Mouse (Mus musculus): Measurements from ENCODE around the gene Fbxo9. TPM values are rescaled to one million over a fixed set of nuclear protein-coding genes. Genes with fewer than 3 reads are reported as not detected.

Fbxo9 gene
- polyA plus RNA-seq, 1 experiment, result 15.7 TPM

DNA sequence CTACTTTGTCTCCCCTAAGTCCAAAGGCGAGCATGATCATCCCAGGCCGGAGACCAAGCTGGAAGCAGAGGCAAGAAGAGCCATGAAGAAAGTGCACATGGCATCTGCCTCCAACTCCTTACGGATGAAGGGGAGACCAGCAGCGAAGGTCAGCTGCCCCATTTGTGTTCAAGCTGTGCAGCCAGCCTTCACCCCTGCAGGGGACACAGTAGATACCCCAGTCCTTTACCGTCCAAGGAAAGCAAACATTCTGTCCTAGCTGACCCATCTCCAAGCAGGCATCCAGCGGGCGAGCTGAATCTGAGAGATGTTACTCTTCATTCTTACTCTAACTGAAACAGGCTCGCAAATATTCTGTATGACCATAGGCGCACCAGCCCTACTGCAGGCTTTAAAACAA is 46.5 kb downstream of the Fbxo9 start:
- peaks cover 24% of the 10 kb centered on the region for H3K27me3 ChIP-seq (ENCODE audit: control insufficient read depth, insufficient read depth, insufficient read length)
- H3K36me3 ChIP-seq (ENCODE audit: control insufficient read depth, insufficient read depth), result no peaks in the 10 kb centered on the region
- no peaks in the 10 kb centered on the region for H3K79me2 ChIP-seq (ENCODE audit: control insufficient read depth, insufficient read depth)

DNA sequence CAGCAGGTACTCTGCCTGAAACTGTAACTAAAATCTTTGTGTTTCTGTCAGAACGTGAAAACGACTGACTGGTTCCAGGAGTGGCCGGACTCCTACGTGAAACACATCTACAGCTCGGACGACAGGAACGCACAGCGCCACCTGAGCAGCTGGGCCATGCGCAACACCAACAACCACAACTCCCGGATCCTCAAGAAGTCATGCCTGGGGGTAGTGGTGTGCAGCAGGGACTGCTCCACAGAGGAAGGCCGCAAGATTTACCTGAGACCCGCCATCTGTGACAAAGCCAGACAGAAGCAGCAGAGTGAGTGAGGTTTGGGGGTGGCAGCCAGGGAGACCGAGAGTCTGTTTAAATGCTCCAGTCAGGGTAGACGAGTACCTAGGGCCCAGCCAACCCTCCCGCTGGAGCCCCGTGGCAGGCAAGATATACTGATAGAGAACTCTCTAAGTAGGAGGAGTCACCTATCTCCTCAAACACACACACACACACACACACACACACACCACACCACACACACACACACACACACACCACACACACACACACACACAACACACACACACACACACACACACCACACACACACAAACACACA is 49.2 kb downstream of the Fbxo9 start:
- Histone ChIP-seq H3K27me3 (ENCODE audit: control insufficient read depth, insufficient read depth, insufficient read length) (peaks cover 18% of the 10 kb centered on the region), H3K4me3 (no peak overlapping the region), H3ac (ENCODE audit: control insufficient read depth, insufficient read length) (no peak overlapping the region), H3K79me2 (ENCODE audit: control insufficient read depth, insufficient read depth) (no peaks in the 10 kb centered on the region), H3K4me2 (ENCODE audit: low read depth) (no peak overlapping the region), H3K36me3 (ENCODE audit: control insufficient read depth, insufficient read depth) (no peaks in the 10 kb centered on the region)
- TF ChIP-seq CEBPB (IDR thresholded peaks at IDR 0.05; ENCODE audit: insufficient read depth, poor library complexity, severe bottlenecking) (no peak), MYOG (IDR thresholded peaks at IDR 0.05; ENCODE audit: control insufficient read depth in 1 of 3, insufficient read depth in 1 of 3, insufficient read length in 2 of 3, low read depth in 2 of 3) (no peak), POLR2A (IDR thresholded peaks at IDR 0.05; ENCODE audit: insufficient read length, low read depth) (no peak), E2F4 (IDR thresholded peaks at IDR 0.05; ENCODE audit: insufficient read depth) (no peak), TCF3 (IDR thresholded peaks at IDR 0.05; ENCODE audit: insufficient read length, low read depth) (no peak), SRF (IDR thresholded peaks at IDR 0.05; ENCODE audit: control insufficient read depth, insufficient read length, low read depth) (no peak), TCF12 (IDR thresholded peaks at IDR 0.05; ENCODE audit: insufficient read depth, poor library complexity, severe bottlenecking) (no peak), MAX (IDR thresholded peaks at IDR 0.05; ENCODE audit: low read depth) (no peak), POLR2AphosphoS2 (IDR thresholded peaks at IDR 0.05; ENCODE audit: insufficient read length, low read depth) (no peak), REST (IDR thresholded peaks at IDR 0.05; ENCODE audit: insufficient read depth, insufficient read length) (no peak), MYOD1 (IDR thresholded peaks at IDR 0.05; ENCODE audit: control insufficient read depth in 1 of 3, insufficient read length in 2 of 3, low read depth in 2 of 3) (no peak), USF1 (IDR thresholded peaks at IDR 0.05; ENCODE audit: low read depth) (no peak)

More for the DNA sequence above, 46.5 kb downstream of the Fbxo9 start:
- H3ac ChIP-seq (ENCODE audit: control insufficient read depth, insufficient read length), result no peak overlapping the region
- no peak overlapping the region for H3K4me2 ChIP-seq (ENCODE audit: low read depth)
- H3K4me3 ChIP-seq, result no peak overlapping the region
- no peak for TF ChIP-seq TCF12 (IDR thresholded peaks at IDR 0.05; ENCODE audit: insufficient read depth, poor library complexity, severe bottlenecking)
- TF ChIP-seq CEBPB (IDR thresholded peaks at IDR 0.05; ENCODE audit: insufficient read depth, poor library complexity, severe bottlenecking), result no peak
- no peak for TF ChIP-seq USF1 (IDR thresholded peaks at IDR 0.05; ENCODE audit: low read depth)
- no peak for TF ChIP-seq MAX (IDR thresholded peaks at IDR 0.05; ENCODE audit: low read depth)
- no peak for TF ChIP-seq MYOG (IDR thresholded peaks at IDR 0.05; ENCODE audit: control insufficient read depth in 1 of 3, insufficient read depth in 1 of 3, insufficient read length in 2 of 3, low read depth in 2 of 3)
- no peak for TF ChIP-seq POLR2AphosphoS2 (IDR thresholded peaks at IDR 0.05; ENCODE audit: insufficient read length, low read depth)
- TF ChIP-seq POLR2A (IDR thresholded peaks at IDR 0.05; ENCODE audit: insufficient read length, low read depth), result no peak
- TF ChIP-seq TCF3 (IDR thresholded peaks at IDR 0.05; ENCODE audit: insufficient read length, low read depth), result no peak
- no peak for TF ChIP-seq REST (IDR thresholded peaks at IDR 0.05; ENCODE audit: insufficient read depth, insufficient read length)
- TF ChIP-seq E2F4 (IDR thresholded peaks at IDR 0.05; ENCODE audit: insufficient read depth), result no peak
- TF ChIP-seq SRF (IDR thresholded peaks at IDR 0.05; ENCODE audit: control insufficient read depth, insufficient read length, low read depth), result no peak
- TF ChIP-seq MYOD1 (IDR thresholded peaks at IDR 0.05; ENCODE audit: control insufficient read depth in 1 of 3, insufficient read length in 2 of 3, low read depth in 2 of 3), result no peak

DNA sequence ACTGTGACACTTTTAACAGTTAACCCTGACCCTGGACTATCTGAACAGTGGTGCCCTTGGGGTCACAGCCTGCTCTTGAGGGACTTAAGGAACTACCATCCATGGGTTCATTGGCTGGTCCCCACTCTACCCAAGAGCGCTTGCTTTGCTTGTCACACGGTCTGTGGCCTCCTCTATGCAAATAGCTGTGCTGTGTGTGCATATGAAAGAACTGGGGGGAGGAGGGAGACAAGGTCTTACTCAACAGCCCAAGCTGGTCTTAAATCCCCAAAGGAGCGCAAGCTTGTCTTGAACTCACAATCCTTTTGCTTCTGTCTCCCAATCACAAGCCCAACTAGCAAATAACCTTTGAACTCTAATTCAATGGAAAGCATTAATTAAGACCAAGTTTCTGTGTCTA is 54.6 kb downstream of the Fbxo9 start:
- no peak for TF ChIP-seq CEBPB (IDR thresholded peaks at IDR 0.05; ENCODE audit: insufficient read depth, poor library complexity, severe bottlenecking)
- TF ChIP-seq E2F4 (IDR thresholded peaks at IDR 0.05; ENCODE audit: insufficient read depth), result no peak
- no peak for TF ChIP-seq MYOG (IDR thresholded peaks at IDR 0.05; ENCODE audit: control insufficient read depth in 1 of 3, insufficient read depth in 1 of 3, insufficient read length in 2 of 3, low read depth in 2 of 3)
- no peak for TF ChIP-seq USF1 (IDR thresholded peaks at IDR 0.05; ENCODE audit: low read depth)
- no peaks in the 10 kb centered on the region for H3K79me2 ChIP-seq (ENCODE audit: control insufficient read depth, insufficient read depth)
- no peaks in the 10 kb centered on the region for H3K36me3 ChIP-seq (ENCODE audit: control insufficient read depth, insufficient read depth)
- no peak overlapping the region for H3K4me2 ChIP-seq (ENCODE audit: low read depth)
- H3K4me3 ChIP-seq, result no peak overlapping the region
- H3ac ChIP-seq (ENCODE audit: control insufficient read depth, insufficient read length), result no peak overlapping the region
- no peaks in the 10 kb centered on the region for H3K27me3 ChIP-seq (ENCODE audit: control insufficient read depth, insufficient read depth, insufficient read length)

DNA sequence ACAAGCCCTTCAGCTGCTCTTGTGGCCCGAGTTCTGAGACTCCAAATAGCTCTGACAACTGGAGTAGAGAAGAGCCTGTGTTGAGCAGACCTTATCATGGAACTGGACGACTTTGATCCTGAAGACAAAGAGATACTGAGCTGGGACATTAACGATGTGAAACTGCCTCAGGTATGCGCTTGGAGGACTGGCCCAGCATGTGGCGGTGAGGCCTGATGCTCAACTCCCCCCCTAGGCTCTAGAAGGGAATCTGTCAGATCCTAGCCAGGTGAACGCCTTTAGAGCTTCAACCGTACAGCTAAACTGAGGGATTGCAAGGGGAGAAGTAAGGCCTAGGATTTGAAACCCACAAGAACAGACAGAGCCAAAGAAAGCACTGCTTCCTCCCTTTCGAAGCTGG is 55.0 kb downstream of the Fbxo9 start:
- TF ChIP-seq POLR2A (IDR thresholded peaks at IDR 0.05; ENCODE audit: insufficient read length, low read depth) (no peak), E2F4 (IDR thresholded peaks at IDR 0.05; ENCODE audit: insufficient read depth) (no peak), POLR2AphosphoS2 (IDR thresholded peaks at IDR 0.05; ENCODE audit: insufficient read length, low read depth) (no peak), MAX (IDR thresholded peaks at IDR 0.05; ENCODE audit: low read depth) (no peak), SRF (IDR thresholded peaks at IDR 0.05; ENCODE audit: control insufficient read depth, insufficient read length, low read depth) (no peak), CEBPB (IDR thresholded peaks at IDR 0.05; ENCODE audit: insufficient read depth, poor library complexity, severe bottlenecking) (no peak), REST (IDR thresholded peaks at IDR 0.05; ENCODE audit: insufficient read depth, insufficient read length) (no peak), MYOD1 (IDR thresholded peaks at IDR 0.05; ENCODE audit: control insufficient read depth in 1 of 3, insufficient read length in 2 of 3, low read depth in 2 of 3) (no peak), TCF3 (IDR thresholded peaks at IDR 0.05; ENCODE audit: insufficient read length, low read depth) (no peak), MYOG (IDR thresholded peaks at IDR 0.05; ENCODE audit: control insufficient read depth in 1 of 3, insufficient read depth in 1 of 3, insufficient read length in 2 of 3, low read depth in 2 of 3) (no peak), TCF12 (IDR thresholded peaks at IDR 0.05; ENCODE audit: insufficient read depth, poor library complexity, severe bottlenecking) (no peak), USF1 (IDR thresholded peaks at IDR 0.05; ENCODE audit: low read depth) (no peak)
- no peak overlapping the region for H3K4me2 ChIP-seq (ENCODE audit: low read depth)
- H3K27me3 ChIP-seq (ENCODE audit: control insufficient read depth, insufficient read depth, insufficient read length), result no peaks in the 10 kb centered on the region
- H3K36me3 ChIP-seq (ENCODE audit: control insufficient read depth, insufficient read depth), result no peaks in the 10 kb centered on the region
- H3K4me3 ChIP-seq, result no peak overlapping the region
- H3K79me2 ChIP-seq (ENCODE audit: control insufficient read depth, insufficient read depth), result no peaks in the 10 kb centered on the region
- no peak overlapping the region for H3ac ChIP-seq (ENCODE audit: control insufficient read depth, insufficient read length)
